Mouse (Mus musculus) forebrain, embryonic 13.5 days (tissue): ENCODE measurements at regions not wholly inside any gene's neighbourhood (a gene's known extent, or its start where the extent isn't known, plus 50 kb on each side); places are given as distances from the start of the nearest gene placed in this dataset.

ENCODE experiments used
- ATAC-seq: fragments of 200-750 bp; cut with Nextera tagmentation; 2 replicates; pipeline ENCODE4 v1.8.0; 2017
- H3K27ac ChIP-seq: fragments of 300-500 bp; sonication (generic); 2 replicates; pipeline ENCODE4 v1.5.1; 2015; ENCODE audit warnings: inconsistent platforms, mild to moderate bottlenecking, moderate library complexity
- H3K27me3 ChIP-seq: fragments of 300-500 bp; sonication (generic); 2 replicates; pipeline ENCODE4 v1.6.1; 2015; ENCODE audit warnings: mild to moderate bottlenecking, inconsistent platforms
- H3K36me3 ChIP-seq: fragments of 300-500 bp; sonication (generic); 2 replicates; pipeline ENCODE4 v1.6.1; 2015; ENCODE audit warnings: mild to moderate bottlenecking, inconsistent platforms; ENCODE audit not compliant: poor library complexity, severe bottlenecking
- H3K4me1 ChIP-seq: fragments of 300-500 bp; sonication (generic); 2 replicates; pipeline ENCODE4 v1.6.1; 2015; ENCODE audit warnings: inconsistent platforms
- H3K4me2 ChIP-seq: fragments of 300-500 bp; sonication (generic); 2 replicates; pipeline ENCODE4 v1.6.1; 2015; ENCODE audit warnings: inconsistent platforms, mild to moderate bottlenecking, moderate library complexity
- H3K4me3 ChIP-seq: fragments of 300-500 bp; sonication (generic); 2 replicates; pipeline ENCODE4 v1.5.1; 2015; ENCODE audit warnings: mild to moderate bottlenecking, inconsistent platforms
- H3K9ac ChIP-seq: fragments of 300-500 bp; sonication (generic); 2 replicates; pipeline ENCODE4 v1.6.1; 2015; ENCODE audit warnings: mild to moderate bottlenecking, inconsistent platforms
- H3K9me3 ChIP-seq: fragments of 300-500 bp; sonication (generic); replicated peaks from 2 replicates; pipeline ENCODE4 v1.6.1; 2016; ENCODE audit warnings: inconsistent platforms
- WGBS: fragments of 180-500 bp; shearing (Covaris S2); methylation state at CpG from one replicate; pipeline ENCODE4 v1.1.7; 2015; 5-methylcytosine and 5-hydroxymethylcytosine counted together

DNA sequence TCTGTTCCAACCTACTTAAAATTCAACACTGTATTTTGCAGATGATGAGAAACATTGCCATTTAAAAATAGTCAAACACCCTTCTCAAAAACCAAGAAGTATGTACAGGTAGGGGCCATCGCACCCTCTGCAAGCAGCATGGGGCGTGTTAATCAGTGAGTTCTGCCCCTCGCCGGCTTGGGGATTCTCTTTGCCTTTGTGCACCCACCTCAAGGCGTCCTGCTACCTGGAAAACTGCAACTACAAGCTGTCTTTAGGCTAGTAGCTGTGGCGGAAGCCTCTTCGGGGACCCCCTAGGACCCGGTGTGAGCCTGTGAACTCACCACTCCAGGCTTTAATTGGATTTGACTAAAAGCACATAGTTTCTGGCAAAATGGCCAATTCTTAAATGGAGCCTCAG is 311.0 kb downstream of the Mtx2 start:
- Histone ChIP-seq H3K36me3 (no peaks in the 10 kb centered on the region), H3K9me3 (no peaks in the 10 kb centered on the region), H3K4me2 (no peak overlapping the region), H3K27me3 (peaks cover 82% of the 10 kb centered on the region), H3K27ac (no peak overlapping the region), H3K9ac (no peak overlapping the region), H3K4me1 (peaks cover 8% of the 10 kb centered on the region), H3K4me3 (no peak overlapping the region)
- no peak for ATAC-seq
- 15% methylated on average over 8 of the region's 8 CpGs for WGBS

DNA sequence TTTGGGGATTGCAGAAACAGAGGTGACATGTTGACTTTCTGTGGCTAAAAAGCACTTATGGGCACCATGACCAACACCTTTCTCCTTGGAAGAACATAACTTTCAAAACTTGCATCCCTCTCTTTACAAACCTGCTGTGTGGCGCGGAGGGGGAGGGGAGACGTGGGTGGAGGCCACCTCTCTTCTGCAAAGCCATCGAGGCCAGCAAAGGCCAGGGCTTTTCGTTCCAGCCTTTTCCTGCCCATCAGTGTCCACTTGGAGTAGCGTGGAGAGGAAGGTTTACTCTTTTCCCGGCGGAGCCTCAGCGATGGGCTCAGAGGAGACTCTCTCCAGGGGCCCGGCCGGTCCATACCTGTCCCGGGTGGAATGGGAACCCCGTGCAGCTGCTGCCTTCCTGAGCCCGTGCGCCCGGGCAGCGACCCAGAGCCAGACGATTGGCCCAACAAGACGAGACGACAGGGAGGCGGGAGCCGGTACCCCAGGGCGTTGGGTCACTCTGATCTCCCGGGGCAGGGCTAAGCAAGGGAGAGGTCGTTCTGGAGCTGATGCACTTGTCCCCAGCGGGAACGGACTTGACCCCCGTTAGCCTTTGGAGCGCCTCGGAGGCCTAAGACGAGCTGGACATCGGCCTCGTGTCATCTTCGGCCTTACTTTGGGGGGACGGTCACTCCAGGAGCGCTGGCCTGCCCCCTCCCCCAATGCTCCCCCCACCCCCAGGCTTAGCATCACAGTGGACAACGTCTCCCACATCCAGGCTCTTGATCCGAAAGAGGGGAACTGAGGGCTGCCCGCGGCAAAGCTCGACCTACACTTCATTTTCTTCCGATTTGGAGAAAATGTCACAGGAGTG is 311.8 kb downstream of the Mtx2 start:
- peak; percentile 33; the same call in 1 of the 2 replicates for ATAC-seq
- Histone ChIP-seq H3K36me3 (no peaks in the 10 kb centered on the region), H3K4me3 (peak overlapping the region; percentile 37), H3K4me1 (peaks cover 8% of the 10 kb centered on the region), H3K9me3 (no peaks in the 10 kb centered on the region), H3K9ac (peak overlapping the region; percentile 59), H3K27ac (no peak overlapping the region), H3K4me2 (peak overlapping the region; percentile 70), H3K27me3 (peaks cover 80% of the 10 kb centered on the region)
- WGBS, result 3% methylated on average over 42 of the region's 42 CpGs

DNA sequence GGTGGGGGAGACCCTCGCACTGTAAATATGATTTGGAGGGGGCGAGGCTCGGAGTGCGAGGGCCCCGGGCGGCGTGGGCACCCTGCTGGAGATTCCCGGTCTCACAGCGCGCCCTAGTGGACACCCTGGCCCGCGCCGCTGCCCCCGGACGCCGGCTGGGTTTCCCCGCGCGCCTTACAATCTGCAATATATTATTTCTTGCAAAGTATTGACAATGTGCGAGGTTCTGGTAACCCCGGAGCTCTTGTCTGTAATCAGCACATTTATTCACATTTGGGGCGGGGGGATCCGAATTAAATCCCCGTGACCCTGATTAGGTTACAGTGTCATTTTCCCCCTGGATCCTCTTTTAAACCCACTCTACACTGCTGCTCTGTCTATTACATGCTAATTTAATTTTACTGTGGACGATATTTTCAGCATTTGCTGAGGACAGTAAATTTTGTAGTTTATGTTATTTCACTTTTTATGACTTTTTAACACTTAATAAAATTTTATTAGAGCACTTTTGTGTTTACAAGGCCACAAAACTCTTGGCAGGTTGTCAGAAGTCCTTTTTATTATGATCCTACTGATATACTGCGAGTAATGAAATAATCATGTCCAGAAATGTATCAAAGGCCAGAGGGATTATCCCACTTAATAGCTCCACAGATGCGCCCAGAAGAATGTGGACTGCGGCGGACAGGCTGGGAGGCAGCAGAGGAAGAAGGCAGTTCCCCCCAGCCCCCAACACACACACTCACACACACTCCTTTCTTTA is 312.6 kb downstream of the Mtx2 start:
- H3K9me3 ChIP-seq, result no peaks in the 10 kb centered on the region
- peak; percentile 45 for ATAC-seq
- H3K27me3 ChIP-seq, result peaks cover 83% of the 10 kb centered on the region
- WGBS, result 3% methylated on average over 29 of the region's 29 CpGs
- peak overlapping the region; percentile 37 for H3K4me3 ChIP-seq
- H3K36me3 ChIP-seq, result no peaks in the 10 kb centered on the region
- H3K9ac ChIP-seq, result peak overlapping the region; percentile 59
- H3K4me1 ChIP-seq, result peaks cover 8% of the 10 kb centered on the region
- peak overlapping the region; percentile 70 for H3K4me2 ChIP-seq
- no peak overlapping the region for H3K27ac ChIP-seq

DNA sequence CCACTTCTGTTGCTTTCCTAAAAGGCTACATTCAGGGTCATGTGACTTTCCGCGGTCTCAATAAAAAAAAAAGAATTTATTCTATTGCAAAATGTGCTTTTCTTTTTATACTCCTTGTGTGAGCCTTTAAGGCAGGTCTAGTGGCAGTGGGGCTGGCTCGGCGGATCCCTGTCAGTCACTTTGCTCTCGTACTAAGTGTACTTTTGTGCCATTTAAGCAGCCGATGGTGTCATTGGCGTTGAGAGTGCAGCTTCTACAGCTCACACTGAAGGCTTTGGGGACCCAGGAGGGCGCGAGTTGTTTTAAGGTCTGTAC is 313.1 kb downstream of the Mtx2 start:
- H3K9ac ChIP-seq, result no peak overlapping the region
- H3K4me2 ChIP-seq, result no peak overlapping the region
- no peaks in the 10 kb centered on the region for H3K9me3 ChIP-seq
- H3K27ac ChIP-seq, result no peak overlapping the region
- WGBS, result 26% methylated on average over 9 of the region's 9 CpGs
- H3K36me3 ChIP-seq, result no peaks in the 10 kb centered on the region
- H3K4me1 ChIP-seq, result peaks cover 8% of the 10 kb centered on the region
- peaks cover 79% of the 10 kb centered on the region for H3K27me3 ChIP-seq
- no peak overlapping the region for H3K4me3 ChIP-seq
- no peak for ATAC-seq

DNA sequence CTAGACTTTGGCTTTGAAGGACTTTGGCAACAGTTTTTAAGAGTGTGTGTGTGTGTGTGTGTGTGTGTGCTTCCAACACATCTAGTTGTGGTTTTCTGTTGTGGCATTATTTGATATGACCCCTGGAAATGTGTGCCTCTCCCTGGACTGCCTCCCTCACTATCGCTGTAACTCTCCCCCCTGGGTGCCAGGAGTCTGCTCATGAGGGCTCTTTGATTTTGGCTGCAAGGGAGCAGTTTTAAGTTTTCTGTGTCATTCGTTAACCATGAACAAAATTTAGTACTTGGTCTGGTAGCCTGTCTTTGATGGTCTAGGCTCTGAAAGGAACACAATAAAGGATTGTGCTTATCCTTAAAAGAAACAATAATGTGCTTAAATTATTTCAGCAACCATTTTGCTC is 313.9 kb downstream of the Mtx2 start:
- Histone ChIP-seq H3K4me1 (peaks cover 8% of the 10 kb centered on the region), H3K27me3 (peaks cover 76% of the 10 kb centered on the region)
- 40% methylated on average over 2 of the region's 2 CpGs for WGBS

DNA sequence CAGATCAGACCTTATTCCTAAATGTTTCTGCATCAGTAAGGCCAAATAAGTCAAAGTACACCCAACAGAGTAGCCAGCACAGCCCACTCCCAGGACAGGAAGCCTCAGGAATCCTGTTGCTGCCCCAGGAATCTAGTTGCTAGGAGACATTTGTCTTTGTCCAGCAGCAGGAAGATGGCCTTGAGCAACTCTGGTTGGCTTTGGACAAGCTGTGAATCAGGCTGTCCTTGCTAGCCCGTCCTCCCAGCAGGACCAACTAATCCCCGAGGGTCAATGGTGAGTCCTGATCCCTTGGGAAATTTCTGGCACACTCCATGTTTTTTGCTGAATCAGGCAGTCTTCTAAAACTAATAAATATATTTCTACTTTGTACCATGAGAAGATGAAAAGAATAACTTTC is 317.1 kb downstream of the Mtx2 start:
- no peak for ATAC-seq
- Histone ChIP-seq H3K27me3 (peaks cover 55% of the 10 kb centered on the region), H3K27ac (no peak overlapping the region), H3K36me3 (no peaks in the 10 kb centered on the region), H3K9ac (no peak overlapping the region), H3K9me3 (no peaks in the 10 kb centered on the region; the same call in 1 of the 2 replicates), H3K4me2 (no peak overlapping the region), H3K4me3 (no peak overlapping the region), H3K4me1 (peaks cover 4% of the 10 kb centered on the region)
- WGBS, result 12% methylated on average over 2 of the region's 2 CpGs

More for the DNA sequence above, 313.9 kb downstream of the Mtx2 start:
- no peak overlapping the region for H3K27ac ChIP-seq
- no peak overlapping the region for H3K9ac ChIP-seq
- ATAC-seq, result no peak
- H3K36me3 ChIP-seq, result no peaks in the 10 kb centered on the region
- no peak overlapping the region for H3K4me2 ChIP-seq
- no peaks in the 10 kb centered on the region for H3K9me3 ChIP-seq
- H3K4me3 ChIP-seq, result no peak overlapping the region

DNA sequence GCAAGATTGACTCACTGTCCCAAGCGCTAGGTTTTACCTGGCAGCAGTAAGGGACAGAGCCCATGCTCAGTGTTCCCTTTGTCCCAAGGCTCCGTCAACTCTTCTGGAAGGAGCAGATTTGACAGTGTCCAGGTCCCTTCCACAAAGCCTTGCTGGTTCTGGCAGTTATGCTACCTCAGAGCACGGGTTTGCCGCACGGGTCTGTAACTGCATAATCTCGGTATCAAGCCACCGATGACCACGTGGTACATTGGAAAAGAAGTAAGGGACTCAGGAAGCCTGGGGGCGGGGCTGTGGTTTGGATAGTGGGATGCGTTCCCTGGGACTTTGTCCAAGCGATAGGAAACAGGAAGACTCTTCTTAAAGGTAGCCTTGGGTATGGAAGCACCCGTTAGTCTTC is 319.3 kb downstream of the Mtx2 start:
- no peaks in the 10 kb centered on the region for H3K36me3 ChIP-seq
- WGBS, result 88% methylated on average over 12 of the region's 12 CpGs

DNA sequence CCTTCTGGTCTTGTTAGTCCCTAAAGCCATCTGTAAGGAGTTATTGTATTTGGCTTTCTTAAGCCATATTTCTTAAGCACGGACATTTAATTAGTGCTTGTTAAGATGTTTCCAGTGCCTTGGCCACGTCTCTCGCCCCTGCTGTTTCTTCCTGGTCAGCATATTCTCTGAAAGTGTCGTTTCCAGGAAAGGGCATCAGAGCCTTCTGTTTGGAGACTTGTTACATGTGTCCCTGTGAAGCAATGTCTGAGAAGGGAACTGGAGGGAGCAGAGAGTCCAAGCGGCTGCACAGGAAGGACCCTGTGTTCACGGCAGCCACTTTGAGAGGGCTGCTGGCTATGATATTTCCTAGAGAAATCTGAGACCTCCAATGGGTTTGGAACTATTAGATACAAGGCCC is 320.7 kb downstream of the Mtx2 start:
- no peak overlapping the region for H3K4me3 ChIP-seq
- H3K36me3 ChIP-seq, result no peaks in the 10 kb centered on the region
- WGBS, result 59% methylated on average over 6 of the region's 6 CpGs
- no peaks in the 10 kb centered on the region; the same call in 1 of the 2 replicates for H3K9me3 ChIP-seq
- H3K27me3 ChIP-seq, result peaks cover 21% of the 10 kb centered on the region
- no peak overlapping the region for H3K27ac ChIP-seq
- no peak overlapping the region for H3K4me2 ChIP-seq
- 0 out of 2 replicates have a peak, but pooled peaks cover 3% of the 10 kb centered on the region for H3K4me1 ChIP-seq
- no peak overlapping the region for H3K9ac ChIP-seq
- no peak for ATAC-seq

More for the DNA sequence above, 319.3 kb downstream of the Mtx2 start:
- H3K27me3 ChIP-seq, result peaks cover 34% of the 10 kb centered on the region
- H3K4me3 ChIP-seq, result no peak overlapping the region
- no peak overlapping the region for H3K4me2 ChIP-seq
- no peak overlapping the region for H3K27ac ChIP-seq
- no peaks in the 10 kb centered on the region; the same call in 1 of the 2 replicates for H3K9me3 ChIP-seq
- no peak overlapping the region for H3K9ac ChIP-seq
- ATAC-seq, result no peak
- H3K4me1 ChIP-seq, result 0 out of 2 replicates have a peak, but pooled peaks cover 3% of the 10 kb centered on the region

DNA sequence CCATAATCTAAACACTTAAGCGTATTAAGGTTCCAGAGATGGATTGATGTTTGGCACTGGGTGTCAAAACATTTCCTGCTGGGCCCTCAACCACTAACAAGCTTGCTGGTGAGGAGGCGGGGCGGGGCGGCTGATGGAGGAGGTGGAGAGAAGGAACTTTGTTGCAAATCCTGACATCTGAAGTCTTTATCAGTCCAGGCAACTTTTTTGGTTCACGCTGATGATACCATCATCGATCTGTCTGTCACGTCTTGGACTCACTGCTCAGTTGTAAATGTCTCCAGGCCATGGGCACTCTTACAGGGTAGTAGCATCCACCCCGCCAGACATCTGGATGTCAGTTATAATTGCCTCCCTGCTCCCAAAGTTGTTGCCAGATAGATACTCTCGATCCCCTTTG is 321.8 kb downstream of the Mtx2 start:
- ATAC-seq, result no peak

DNA sequence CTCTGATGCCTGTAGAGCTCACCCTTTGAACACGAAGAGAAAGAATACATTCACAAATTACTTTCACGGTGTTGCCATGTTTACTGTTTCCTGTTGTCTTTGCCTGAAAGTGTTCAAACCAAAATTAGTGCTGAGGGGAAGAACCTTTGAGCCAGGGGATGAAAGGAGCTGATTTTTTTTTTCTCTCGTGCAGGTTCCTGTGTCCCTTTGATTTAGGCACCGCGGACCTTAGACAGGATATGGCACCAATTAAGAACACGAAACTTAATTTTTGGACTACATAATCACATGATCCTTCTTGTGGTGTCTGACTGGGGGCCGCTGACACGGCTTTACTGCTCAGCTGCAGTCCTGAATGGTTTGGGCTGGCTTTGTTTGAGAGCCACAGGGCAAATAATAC is 322.4 kb downstream of the Mtx2 start:
- Histone ChIP-seq H3K36me3 (no peaks in the 10 kb centered on the region), H3K4me3 (no peak overlapping the region), H3K4me1 (0 out of 2 replicates have a peak, but pooled peaks cover 3% of the 10 kb centered on the region), H3K9me3 (no peaks in the 10 kb centered on the region; the same call in 1 of the 2 replicates), H3K27me3 (peaks cover 12% of the 10 kb centered on the region; the same call in 1 of the 2 replicates), H3K4me2 (no peak overlapping the region), H3K9ac (no peak overlapping the region), H3K27ac (no peak overlapping the region)
- ATAC-seq, result no peak
- 52% methylated on average over 8 of the region's 8 CpGs for WGBS

More for the DNA sequence above, 321.8 kb downstream of the Mtx2 start:
- 75% methylated on average over 9 of the region's 9 CpGs for WGBS
- H3K27ac ChIP-seq, result no peak overlapping the region
- H3K4me1 ChIP-seq, result 0 out of 2 replicates have a peak, but pooled peaks cover 3% of the 10 kb centered on the region
- H3K9ac ChIP-seq, result no peak overlapping the region
- H3K4me3 ChIP-seq, result no peak overlapping the region
- H3K36me3 ChIP-seq, result no peaks in the 10 kb centered on the region
- H3K4me2 ChIP-seq, result no peak overlapping the region
- H3K27me3 ChIP-seq, result peaks cover 17% of the 10 kb centered on the region
- H3K9me3 ChIP-seq, result no peaks in the 10 kb centered on the region; the same call in 1 of the 2 replicates

DNA sequence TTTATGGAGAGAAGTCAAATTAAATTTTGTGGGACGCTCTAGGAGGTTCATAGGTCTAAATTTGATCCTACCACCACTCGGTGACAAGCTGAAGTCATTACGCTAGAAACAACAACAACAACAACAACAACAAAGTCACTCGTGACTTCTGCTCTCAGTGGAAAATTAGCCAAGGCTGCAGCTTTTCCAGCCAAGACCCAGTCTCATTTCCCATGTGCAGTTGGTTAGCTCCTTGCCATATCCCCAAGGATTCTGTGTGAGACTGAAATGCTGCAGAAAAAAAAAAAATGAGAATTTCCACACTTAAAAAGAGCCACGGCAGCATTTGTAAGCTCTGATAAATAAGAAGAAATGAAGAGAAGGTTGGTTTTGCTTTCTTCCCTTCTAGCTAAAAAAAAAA is 323.4 kb downstream of the Mtx2 start:
- Histone ChIP-seq H3K4me1 (0 out of 2 replicates have a peak, but pooled peaks cover 3% of the 10 kb centered on the region), H3K4me2 (no peak overlapping the region), H3K9me3 (no peaks in the 10 kb centered on the region; the same call in 1 of the 2 replicates), H3K27ac (no peak overlapping the region), H3K4me3 (no peak overlapping the region), H3K36me3 (no peaks in the 10 kb centered on the region), H3K9ac (no peak overlapping the region), H3K27me3 (peaks cover 7% of the 10 kb centered on the region; the same call in 1 of the 2 replicates)
- ATAC-seq, result no peak
- WGBS, result 86% methylated on average over 5 of the region's 5 CpGs

DNA sequence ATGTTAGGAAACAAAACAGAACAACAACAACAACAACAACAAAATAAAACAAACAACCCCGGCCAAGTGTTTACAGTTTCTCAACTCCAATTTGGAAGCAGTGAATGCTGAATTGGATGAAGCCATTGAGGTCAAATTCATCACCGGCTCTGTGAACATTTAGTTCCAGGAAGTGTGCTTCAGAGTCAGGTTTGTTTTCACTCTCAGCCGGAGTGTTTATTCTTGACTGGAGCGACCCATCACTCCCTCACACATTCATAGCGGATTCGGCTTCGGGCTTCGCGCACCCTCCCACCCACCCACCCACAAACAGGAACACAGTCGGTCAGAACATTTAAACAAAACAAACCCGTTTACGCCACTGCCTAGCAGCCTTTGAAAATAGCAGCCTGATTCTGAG is 324.0 kb downstream of the Mtx2 start:
- 70% methylated on average over 12 of the region's 12 CpGs for WGBS

More for the DNA sequence above, 324.0 kb downstream of the Mtx2 start:
- ATAC-seq, result no peak
- Histone ChIP-seq H3K4me3 (no peak overlapping the region), H3K36me3 (no peaks in the 10 kb centered on the region), H3K4me2 (no peak overlapping the region), H3K9me3 (no peaks in the 10 kb centered on the region; the same call in 1 of the 2 replicates), H3K27ac (no peak overlapping the region), H3K9ac (no peak overlapping the region), H3K4me1 (0 out of 2 replicates have a peak, but pooled peaks cover 3% of the 10 kb centered on the region), H3K27me3 (peaks cover 3% of the 10 kb centered on the region; the same call in 1 of the 2 replicates)
